Mouse (Mus musculus) small intestine, adult 2 months (tissue): ENCODE measurements around the gene Wnt10a.

Source experiments
- CTCF ChIP-seq: fragments of 200-500 bp; IDR thresholded peaks from 2 replicates; pipeline ENCODE4 v1.5.1; 2012; ENCODE audit warnings: low read depth, mild to moderate bottlenecking, control low read depth, inconsistent platforms, low read length, moderate library complexity, mixed read lengths; ENCODE audit not compliant: insufficient replicate concordance, insufficient read length; ENCODE audit errors: extremely low read depth
- POLR2A ChIP-seq: fragments of 200-500 bp; IDR thresholded peaks from 2 replicates; pipeline ENCODE4 v1.6.1; 2012; ENCODE audit warnings: low read depth, mild to moderate bottlenecking, control low read depth, inconsistent platforms, low read length, moderate library complexity

- no peak for TF ChIP-seq CTCF
- no peak for TF ChIP-seq POLR2A
Measured at GRCm38 (mm10) chr1:74770727-74771466, 20.4 kb upstream of the Wnt10a start.
